Mouse (Mus musculus) urinary bladder, adult 18-20 months (tissue): ENCODE results near the gene Arl2.
A peak's percentile ranks its signal among the peaks of the same experiment; 100 is the strongest.

Experiments used
- DNase-seq, 2 experiments: peaks; one replicate each; pipeline ENCODE4 v3.0.0; 2022; ENCODE audit warnings: low spot score in 2 of 2, mixed read lengths in 2 of 2

Gene Arl2

GRCm38 (mm10) chr19:6126789-6127580 is 14.4 kb downstream of the Arl2 start:
- DNase-seq = no peak

GRCm38 (mm10) chr19:6126289-6126688 is 15.1 kb downstream of the Arl2 start:
- no peak for DNase-seq

GRCm38 (mm10) chr19:6124898-6125297 is 16.4 kb downstream of the Arl2 start:
- no peak for DNase-seq

- no peak for DNase-seq
These were observed 18.0 kb downstream of the Arl2 start for GRCm38 (mm10) chr19:6123330-6123729.

GRCm38 (mm10) chr19:6121761-6122160 is 19.6 kb downstream of the Arl2 start:
- DNase-seq = no peak

- DNase-seq = no peak
These were observed 22.6 kb downstream of the Arl2 start for GRCm38 (mm10) chr19:6118677-6119185.

- peak; percentile 84 to 88 for DNase-seq
These were observed 23.2 kb downstream of the Arl2 start, which contains the start of gene Sac3d1 for GRCm38 (mm10) chr19:6117986-6118676. Gene Sac3d1 (minus strand): TSS chr19:6118650.

- DNase-seq = peak in 1 of 2 experiments; percentile 57
These were observed 23.9 kb downstream of the Arl2 start for GRCm38 (mm10) chr19:6117346-6117985.

- no peak for DNase-seq
These were observed 25.1 kb downstream of the Arl2 start for GRCm38 (mm10) chr19:6116113-6116850.

GRCm38 (mm10) chr19:6113116-6113515 is 28.2 kb downstream of the Arl2 start:
- DNase-seq = no peak

- DNase-seq = no peak
These were observed 35.8 kb downstream of the Arl2 start, which contains the start of gene Naaladl1 for GRCm38 (mm10) chr19:6105586-6105985. Gene Naaladl1 (plus strand): TSS chr19:6105782.

GRCm38 (mm10) chr19:6104476-6104875 is 36.9 kb downstream of the Arl2 start:
- DNase-seq = no peak

- DNase-seq = no peak
These were observed 39.0 kb downstream of the Arl2 start for GRCm38 (mm10) chr19:6102169-6102853.

GRCm38 (mm10) chr19:6101186-6101585 is 40.2 kb downstream of the Arl2 start:
- DNase-seq = no peak

- DNase-seq = no peak
These were observed 43.5 kb downstream of the Arl2 start for GRCm38 (mm10) chr19:6097847-6098246.

GRCm38 (mm10) chr19:6094119-6094518 is 47.2 kb downstream of the Arl2 start, which contains the start of gene AC131692.1:
Gene AC131692.1 (plus strand): TSS chr19:6094419.
- no peak for DNase-seq

- no peak for DNase-seq
These were observed 52.5 kb downstream of the Arl2 start for GRCm38 (mm10) chr19:6088841-6089240.

- peak in 1 of 2 experiments; percentile 19 for DNase-seq
These were observed 55.9 kb downstream of the Arl2 start for GRCm38 (mm10) chr19:6085417-6085879.

GRCm38 (mm10) chr19:6084478-6085248 is 56.7 kb downstream of the Arl2 start, which contains the start of the genes Zfpl1 and Cdca5:
Gene Zfpl1 (minus strand): TSS chr19:6084956.
Gene Cdca5 (plus strand): TSS chr19:6084983.
- DNase-seq = peak; percentile 92 to 95
